Mouse (Mus musculus): ENCODE measurements around the gene AU021092.

DNA sequence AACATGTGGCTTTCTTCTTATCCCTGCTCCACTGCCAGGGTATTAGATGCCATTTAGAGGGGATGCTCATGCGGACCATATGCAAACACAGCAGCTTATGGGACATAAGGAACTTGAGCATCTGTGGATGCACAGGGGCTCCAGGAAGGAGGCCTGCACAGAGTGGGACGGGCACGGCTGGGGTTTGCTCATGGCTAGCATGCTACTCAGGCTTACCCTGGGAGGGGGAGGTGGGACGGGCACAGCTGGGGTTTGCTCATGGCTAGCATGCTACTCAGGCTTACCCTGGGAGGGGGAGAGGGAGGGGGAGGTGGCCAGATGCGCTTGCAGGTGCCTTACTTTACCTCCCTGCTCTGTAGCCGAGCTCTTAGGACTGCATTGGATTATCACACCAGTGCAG is 20.8 kb upstream of the AU021092 start:
- TF ChIP-seq CTCF (conservative IDR thresholded peaks at IDR 0.05; ENCODE audit: low read length) (no peak), POU5F1 (IDR thresholded peaks at IDR 0.05; ENCODE audit: borderline replicate concordance, low read length) (no peak), NANOG (IDR thresholded peaks at IDR 0.05; ENCODE audit: borderline replicate concordance, low read length) (no peak)
